Mouse (Mus musculus) neural tube, embryonic 15.5 days (tissue): ENCODE measurements around the gene Zfp385a. TPM values are rescaled to one million over a fixed set of nuclear protein-coding genes. Genes with fewer than 3 reads are reported as not detected.

ENCODE experiments used
- ATAC-seq: fragments of 200-750 bp; cut with Nextera tagmentation; 2 replicates; pipeline ENCODE4 v1.8.0; 2017; ENCODE audit warnings: mild to moderate bottlenecking, moderate TSS enrichment, moderate library complexity; ENCODE audit not compliant: low FRiP score
- H3K27ac ChIP-seq: fragments of 300-500 bp; sonication (generic); replicated peaks from 2 replicates; pipeline ENCODE4 v1.5.1; 2015; ENCODE audit warnings: mild to moderate bottlenecking, inconsistent platforms
- H3K27me3 ChIP-seq: fragments of 300-500 bp; sonication (generic); replicated peaks from 2 replicates; pipeline ENCODE4 v1.6.1; 2015; ENCODE audit warnings: inconsistent platforms
- H3K36me3 ChIP-seq: fragments of 300-500 bp; sonication (generic); 2 replicates; pipeline ENCODE4 v1.6.1; 2015; ENCODE audit warnings: inconsistent platforms
- H3K4me1 ChIP-seq: fragments of 300-500 bp; sonication (generic); 2 replicates; pipeline ENCODE4 v1.6.1; 2015; ENCODE audit warnings: inconsistent platforms
- H3K4me2 ChIP-seq: fragments of 300-500 bp; sonication (generic); 2 replicates; pipeline ENCODE4 v1.6.1; 2015; ENCODE audit warnings: inconsistent platforms, mild to moderate bottlenecking, moderate library complexity
- H3K4me3 ChIP-seq: fragments of 300-500 bp; sonication (generic); replicated peaks from 2 replicates; pipeline ENCODE4 v1.5.1; 2015; ENCODE audit warnings: mild to moderate bottlenecking, inconsistent platforms
- H3K9ac ChIP-seq: fragments of 300-500 bp; sonication (generic); replicated peaks from 2 replicates; pipeline ENCODE4 v1.6.1; 2015; ENCODE audit warnings: mild to moderate bottlenecking, inconsistent platforms
- H3K9me3 ChIP-seq: fragments of 300-500 bp; sonication (generic); replicated peaks from 2 replicates; pipeline ENCODE4 v1.6.1; 2016; ENCODE audit warnings: inconsistent platforms
- WGBS: fragments of 180-500 bp; shearing (Covaris S2); methylation state at CpG from one replicate; pipeline ENCODE4 v1.1.7; 2015; ENCODE audit warnings: mixed read lengths; 5-methylcytosine and 5-hydroxymethylcytosine counted together
- polyA plus RNA-seq: library from polyadenylated mRNA; unstranded; fragments of >200 nt; fragmentation: Nextera tagmentation; extraction: Ambion mirVana; gene quantifications from 2 replicates; pipeline ENCODE4 v1.2.1, GENCODE M21; 2015

Gene Zfp385a
- polyA plus RNA-seq, 1 experiment from 2014 or later, result 19.9 TPM

DNA sequence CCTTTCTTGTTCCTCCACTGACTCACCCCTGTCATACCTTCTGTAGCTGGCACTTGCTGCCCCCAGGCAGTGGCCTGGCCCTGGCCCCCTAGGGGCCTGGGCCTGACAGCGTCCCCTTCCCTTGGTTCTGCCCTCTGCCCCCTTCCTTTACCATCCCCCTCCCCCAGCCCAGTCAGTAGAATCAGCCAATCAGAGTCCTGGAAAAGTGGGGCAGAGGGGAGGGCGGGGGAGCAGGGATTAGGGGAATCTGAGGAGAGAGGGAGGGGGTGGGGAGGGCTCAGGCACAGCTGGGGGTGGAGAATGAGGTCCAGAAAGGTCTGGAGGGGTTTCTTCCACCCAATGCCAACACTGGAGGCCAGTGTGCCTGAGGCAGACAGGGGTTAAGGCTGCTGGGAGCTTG lies 5.7 kb downstream of the Zfp385a start:
- Histone ChIP-seq H3K4me3 (no peak overlapping the region), H3K27me3 (peaks cover 8% of the 10 kb centered on the region), H3K9me3 (no peaks in the 10 kb centered on the region), H3K4me2 (no peak overlapping the region), H3K9ac (no peak overlapping the region), H3K27ac (no peak overlapping the region), H3K4me1 (peaks cover 26% of the 10 kb centered on the region), H3K36me3 (no peaks in the 10 kb centered on the region)
- WGBS, result 8% methylated on average over 2 of the region's 2 CpGs
- no peak for ATAC-seq

DNA sequence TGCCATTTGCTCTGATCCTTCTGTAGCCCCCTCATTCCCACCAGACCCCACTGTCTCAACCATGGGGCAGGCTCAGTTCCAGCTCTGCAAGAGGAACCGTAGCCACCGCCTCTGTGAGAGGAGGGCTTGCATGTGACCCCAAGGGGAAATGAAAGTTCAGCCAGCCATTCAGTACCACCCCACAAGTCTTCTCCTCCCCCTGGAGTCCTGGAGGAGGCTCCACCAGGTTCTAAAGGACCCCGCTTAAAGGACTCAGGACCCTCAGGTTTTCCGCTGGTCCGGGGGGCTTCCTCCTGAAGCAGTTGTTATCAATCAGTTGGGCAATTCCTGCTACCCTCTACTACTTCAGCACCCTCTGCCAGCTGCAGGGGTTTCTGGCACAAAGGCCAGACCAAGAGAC lies 6.2 kb downstream of the Zfp385a start:
- 72% methylated on average over 5 of the region's 5 CpGs for WGBS
- H3K4me2 ChIP-seq, result no peak overlapping the region
- H3K9me3 ChIP-seq, result no peaks in the 10 kb centered on the region
- no peak overlapping the region for H3K27ac ChIP-seq
- no peak for ATAC-seq
- H3K36me3 ChIP-seq, result no peaks in the 10 kb centered on the region
- H3K27me3 ChIP-seq, result peaks cover 8% of the 10 kb centered on the region
- H3K4me1 ChIP-seq, result peaks cover 22% of the 10 kb centered on the region
- no peak overlapping the region for H3K9ac ChIP-seq
- no peak overlapping the region for H3K4me3 ChIP-seq

DNA sequence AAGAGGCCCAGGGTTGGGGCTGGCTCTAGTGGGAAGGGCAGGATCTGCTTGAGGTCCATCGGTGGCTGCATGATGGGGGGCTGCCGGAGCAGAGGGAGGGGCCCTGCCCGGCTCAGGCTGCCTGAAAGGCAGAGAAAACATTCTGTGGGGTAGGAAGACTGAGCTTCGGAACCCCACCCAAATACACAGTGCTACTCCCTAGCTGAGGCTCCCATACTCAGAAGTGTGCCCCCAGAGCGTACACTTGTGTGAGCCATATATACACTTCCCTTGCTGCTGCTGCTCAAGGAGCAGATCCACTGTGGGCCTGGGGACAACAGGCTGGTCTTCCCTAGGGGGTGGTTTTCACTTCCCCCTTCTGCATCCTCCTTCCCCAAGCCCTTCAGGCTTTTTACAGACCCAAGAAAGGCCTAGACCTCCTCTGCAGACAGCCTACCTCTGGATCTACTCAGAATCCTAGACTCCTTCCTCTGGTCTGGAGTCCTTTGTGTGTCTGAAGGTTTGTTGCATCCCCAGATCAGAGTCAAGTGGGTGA lies 6.7 kb downstream of the Zfp385a start:
- no peaks in the 10 kb centered on the region for H3K36me3 ChIP-seq
- H3K4me1 ChIP-seq, result peaks cover 18% of the 10 kb centered on the region
- H3K27me3 ChIP-seq, result peaks cover 4% of the 10 kb centered on the region
- ATAC-seq, result no peak
- no peak overlapping the region for H3K27ac ChIP-seq
- H3K9me3 ChIP-seq, result no peaks in the 10 kb centered on the region
- H3K4me3 ChIP-seq, result no peak overlapping the region
- WGBS, result 67% methylated on average over 5 of the region's 5 CpGs
- no peak overlapping the region for H3K4me2 ChIP-seq
- H3K9ac ChIP-seq, result no peak overlapping the region

DNA sequence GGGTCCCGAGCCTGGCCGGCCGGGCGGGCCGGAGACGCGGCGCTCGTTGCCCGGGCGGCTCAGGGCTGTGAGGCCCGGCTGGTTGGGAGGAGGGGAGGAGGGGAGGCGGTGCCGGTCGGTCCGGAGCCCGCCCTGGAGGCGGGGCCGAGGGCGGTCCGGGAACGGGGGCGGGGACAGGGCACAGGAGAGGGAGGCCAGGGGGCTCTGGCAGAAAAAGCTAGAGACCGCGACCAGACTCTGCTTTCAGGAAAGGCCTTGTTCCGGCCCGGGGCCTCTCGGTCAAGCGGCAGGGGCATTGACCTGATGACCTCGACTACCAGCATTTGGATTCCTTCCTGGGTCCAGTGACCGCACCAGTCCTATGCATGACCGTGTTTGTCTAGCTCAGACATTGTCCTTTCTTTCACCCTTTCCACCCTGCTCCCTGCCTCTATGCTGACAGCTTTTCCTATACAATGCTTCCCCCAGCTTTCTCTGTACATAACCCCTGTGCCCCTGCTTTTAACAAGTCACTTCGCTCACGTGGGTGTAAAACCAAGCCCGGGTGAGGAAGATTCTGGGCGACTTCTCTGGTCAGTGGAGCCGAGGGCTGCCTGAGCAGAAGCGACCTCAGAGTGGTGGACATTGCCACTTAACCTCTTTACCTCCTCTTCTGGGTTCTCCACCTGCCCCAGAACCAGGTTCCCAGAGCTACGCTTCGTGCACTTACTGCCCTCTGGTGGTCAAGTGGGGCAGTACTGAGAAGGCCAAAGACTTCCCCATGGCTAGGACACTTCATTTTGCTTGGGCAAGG lies 16.2 kb downstream of the Zfp385a start:
- H3K4me1 ChIP-seq, result peaks cover 40% of the 10 kb centered on the region
- peak overlapping the region; percentile 69 for H3K27ac ChIP-seq
- H3K4me3 ChIP-seq, result peak overlapping the region; percentile 70
- under 1% methylated on average over 33 of the region's 40 CpGs for WGBS
- H3K4me2 ChIP-seq, result peak overlapping the region; percentile 85
- ATAC-seq, result peak; percentile 97
- no peaks in the 10 kb centered on the region for H3K27me3 ChIP-seq
- peak overlapping the region; percentile 76 for H3K9ac ChIP-seq
- H3K9me3 ChIP-seq, result no peaks in the 10 kb centered on the region
- peaks cover 4% of the 10 kb centered on the region for H3K36me3 ChIP-seq

DNA sequence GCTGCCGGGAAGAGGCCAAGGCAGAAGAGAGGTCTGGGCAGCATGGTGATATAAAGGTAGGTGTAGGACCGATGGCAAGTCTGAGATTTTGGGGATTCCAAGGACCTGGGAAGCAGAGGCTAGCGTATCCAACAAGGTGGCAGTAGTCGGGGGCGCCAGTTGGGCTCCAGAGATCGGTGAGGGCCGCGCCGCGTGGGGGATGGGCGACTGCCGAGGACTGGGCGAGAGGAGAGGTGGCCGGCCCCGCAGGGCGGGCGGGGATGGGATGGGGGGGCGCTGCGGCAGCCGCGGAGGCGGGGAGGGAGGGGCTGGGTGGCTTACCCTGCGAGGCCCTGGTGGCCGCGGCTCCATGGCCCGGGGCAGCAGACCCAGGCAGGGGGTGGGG lies 16.8 kb downstream of the Zfp385a start:
- Histone ChIP-seq H3K9me3 (no peaks in the 10 kb centered on the region), H3K27ac (peak overlapping the region; percentile 69), H3K4me1 (peaks cover 40% of the 10 kb centered on the region), H3K9ac (peak overlapping the region; percentile 76), H3K4me2 (peak overlapping the region; percentile 85), H3K27me3 (no peaks in the 10 kb centered on the region), H3K4me3 (peak overlapping the region; percentile 70), H3K36me3 (peaks cover 10% of the 10 kb centered on the region)
- ATAC-seq, result peak; percentile 71
- under 1% methylated on average over 17 of the region's 26 CpGs for WGBS

DNA sequence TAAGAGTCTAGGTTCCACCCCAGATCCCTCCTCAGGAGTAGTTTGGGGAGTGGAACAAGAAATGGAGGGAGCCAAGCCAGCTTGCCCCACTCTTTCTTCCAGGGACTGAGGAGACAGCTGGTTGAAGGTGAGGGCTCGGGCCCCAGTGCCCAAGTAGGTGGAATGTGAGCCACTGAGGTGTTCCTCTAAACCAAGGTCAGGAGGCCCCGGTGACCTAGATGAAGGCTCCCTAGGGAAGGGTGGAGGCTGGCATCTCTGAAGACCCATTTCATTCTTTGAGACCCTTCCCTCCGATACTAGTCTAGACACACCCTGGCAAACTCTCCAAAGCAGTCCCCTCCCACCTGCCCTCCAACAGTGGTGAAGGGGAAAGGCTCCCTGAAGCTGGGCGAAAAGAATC lies 17.5 kb downstream of the Zfp385a start:
- Histone ChIP-seq H3K36me3 (peaks cover 16% of the 10 kb centered on the region), H3K4me2 (peak overlapping the region; percentile 85), H3K4me3 (peak overlapping the region; percentile 70), H3K27ac (peak overlapping the region; percentile 69; the same call in 1 of the 2 replicates), H3K9me3 (no peaks in the 10 kb centered on the region), H3K27me3 (no peaks in the 10 kb centered on the region), H3K4me1 (peaks cover 40% of the 10 kb centered on the region), H3K9ac (peak overlapping the region; percentile 76)
- WGBS, result 35% methylated on average over 4 of the region's 4 CpGs
- ATAC-seq, result peak; percentile 3; the same call in 1 of the 2 replicates

DNA sequence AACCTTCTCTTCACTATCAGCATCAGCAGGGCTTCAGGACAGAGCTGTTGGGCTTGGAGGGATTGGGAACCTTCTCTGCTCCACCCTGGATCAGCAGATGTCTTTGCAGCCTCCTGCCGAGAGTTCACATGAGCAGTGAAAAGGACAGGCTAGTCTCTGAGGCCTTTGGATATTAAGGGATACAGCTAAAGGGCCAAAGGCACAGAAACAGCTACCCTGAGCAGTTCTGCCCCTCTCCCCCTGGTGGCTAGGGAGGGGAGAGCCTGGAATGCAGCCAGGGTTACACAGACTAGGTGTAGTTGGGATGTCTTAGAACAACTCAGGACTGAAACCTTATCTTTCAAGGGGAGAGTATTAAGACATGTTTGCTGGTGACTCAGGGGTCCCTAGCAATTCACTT lies 18.8 kb downstream of the Zfp385a start:
- H3K4me3 ChIP-seq, result no peak overlapping the region
- ATAC-seq, result no peak
- H3K9me3 ChIP-seq, result no peaks in the 10 kb centered on the region
- no peak overlapping the region for H3K27ac ChIP-seq
- WGBS, result 67% methylated on average over 1 of the region's 1 CpGs
- no peaks in the 10 kb centered on the region for H3K27me3 ChIP-seq
- H3K4me1 ChIP-seq, result peaks cover 46% of the 10 kb centered on the region
- H3K36me3 ChIP-seq, result peaks cover 30% of the 10 kb centered on the region
- no peak overlapping the region for H3K9ac ChIP-seq
- no peak overlapping the region for H3K4me2 ChIP-seq

DNA sequence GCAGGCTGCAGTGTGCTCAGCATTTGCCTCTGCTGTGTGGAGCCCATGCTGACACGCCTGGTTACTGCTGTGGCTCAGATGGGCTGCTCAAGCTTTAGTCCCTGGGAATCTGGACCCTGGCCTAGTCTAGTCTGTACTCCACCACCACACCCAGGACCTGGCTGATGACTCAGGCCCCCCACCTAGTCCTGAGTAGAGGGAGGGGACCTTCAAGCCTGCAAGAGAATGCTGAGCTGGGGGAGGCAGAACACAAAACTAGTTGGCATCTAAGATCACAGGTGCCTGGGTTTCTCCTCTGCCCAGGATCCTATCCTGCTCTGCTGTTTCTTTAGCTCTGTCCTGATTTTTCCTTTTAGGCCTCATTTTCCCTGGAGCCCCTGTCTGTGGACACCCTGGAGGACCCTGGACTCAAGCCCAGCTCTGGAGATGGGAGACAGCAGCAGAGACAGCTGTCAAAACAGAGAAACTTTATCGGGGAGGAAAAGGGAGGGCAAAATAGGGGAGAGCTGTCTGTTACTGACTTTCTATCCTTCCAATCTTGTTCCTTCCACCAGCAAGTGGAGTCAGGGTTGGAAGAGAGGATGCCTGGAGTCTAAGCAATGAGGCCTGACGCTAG lies 21.6 kb downstream of the Zfp385a start:
- H3K9me3 ChIP-seq, result no peaks in the 10 kb centered on the region
- H3K4me1 ChIP-seq, result peaks cover 64% of the 10 kb centered on the region
- no peak overlapping the region; the same call in 1 of the 2 replicates for H3K27ac ChIP-seq
- H3K4me2 ChIP-seq, result no peak overlapping the region
- no peak overlapping the region for H3K4me3 ChIP-seq
- no peak for ATAC-seq
- WGBS, result 72% methylated on average over 3 of the region's 3 CpGs
- H3K27me3 ChIP-seq, result no peaks in the 10 kb centered on the region
- peaks cover 37% of the 10 kb centered on the region for H3K36me3 ChIP-seq
- H3K9ac ChIP-seq, result no peak overlapping the region

DNA sequence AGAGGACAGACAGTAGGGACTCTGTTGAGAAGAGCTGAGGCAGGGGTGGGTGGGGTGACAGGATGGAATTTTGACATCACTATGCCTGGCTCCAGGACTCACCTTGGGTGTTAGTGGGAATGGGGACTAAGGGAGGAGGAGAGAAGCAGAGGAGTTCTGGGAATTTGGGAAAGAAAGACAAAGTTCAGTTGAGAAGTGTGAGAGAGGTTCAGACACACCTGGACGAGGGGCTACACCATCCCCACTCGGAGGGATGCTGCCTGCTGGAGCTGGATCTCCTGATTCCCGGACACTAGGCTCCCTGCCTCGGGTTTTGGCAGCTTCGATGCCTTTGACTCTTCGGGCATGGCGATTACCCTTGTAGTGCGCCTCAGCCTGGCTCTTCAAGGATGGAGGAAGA lies 22.2 kb downstream of the Zfp385a start:
- Histone ChIP-seq H3K27me3 (no peaks in the 10 kb centered on the region), H3K4me2 (no peak overlapping the region), H3K9me3 (no peaks in the 10 kb centered on the region), H3K4me1 (peaks cover 68% of the 10 kb centered on the region), H3K9ac (no peak overlapping the region), H3K27ac (no peak overlapping the region; the same call in 1 of the 2 replicates), H3K36me3 (peaks cover 37% of the 10 kb centered on the region), H3K4me3 (no peak overlapping the region)
- whole genome bisulfite sequencing, result 89% methylated on average over 8 of the region's 8 CpGs
- no peak for ATAC-seq

DNA sequence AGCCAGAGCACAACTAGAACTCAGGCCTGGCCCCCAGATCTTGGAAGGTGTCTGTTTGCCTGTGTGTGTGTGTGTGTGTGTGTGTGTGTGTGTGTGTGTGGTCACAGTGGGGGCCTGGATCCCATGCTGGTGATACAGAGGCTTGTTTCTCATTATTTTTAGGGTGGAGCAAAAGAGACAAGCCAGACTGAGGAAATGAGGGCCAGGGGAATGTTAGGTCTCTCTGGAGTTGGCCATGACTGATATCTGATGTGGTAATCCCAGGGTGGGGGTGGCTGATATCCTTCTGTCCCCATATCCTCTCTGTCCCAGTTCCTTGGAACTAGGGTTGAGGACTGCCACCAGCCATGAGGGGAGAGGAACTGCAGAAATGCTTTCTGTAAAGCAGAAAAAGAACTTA lies 22.8 kb downstream of the Zfp385a start:
- no peaks in the 10 kb centered on the region for H3K27me3 ChIP-seq
- H3K27ac ChIP-seq, result no peak overlapping the region
- peaks cover 62% of the 10 kb centered on the region for H3K4me1 ChIP-seq
- H3K36me3 ChIP-seq, result peaks cover 37% of the 10 kb centered on the region
- no peak overlapping the region for H3K9ac ChIP-seq
- no peak overlapping the region for H3K4me2 ChIP-seq
- ATAC-seq, result no peak
- no peaks in the 10 kb centered on the region for H3K9me3 ChIP-seq
- no peak overlapping the region for H3K4me3 ChIP-seq

DNA sequence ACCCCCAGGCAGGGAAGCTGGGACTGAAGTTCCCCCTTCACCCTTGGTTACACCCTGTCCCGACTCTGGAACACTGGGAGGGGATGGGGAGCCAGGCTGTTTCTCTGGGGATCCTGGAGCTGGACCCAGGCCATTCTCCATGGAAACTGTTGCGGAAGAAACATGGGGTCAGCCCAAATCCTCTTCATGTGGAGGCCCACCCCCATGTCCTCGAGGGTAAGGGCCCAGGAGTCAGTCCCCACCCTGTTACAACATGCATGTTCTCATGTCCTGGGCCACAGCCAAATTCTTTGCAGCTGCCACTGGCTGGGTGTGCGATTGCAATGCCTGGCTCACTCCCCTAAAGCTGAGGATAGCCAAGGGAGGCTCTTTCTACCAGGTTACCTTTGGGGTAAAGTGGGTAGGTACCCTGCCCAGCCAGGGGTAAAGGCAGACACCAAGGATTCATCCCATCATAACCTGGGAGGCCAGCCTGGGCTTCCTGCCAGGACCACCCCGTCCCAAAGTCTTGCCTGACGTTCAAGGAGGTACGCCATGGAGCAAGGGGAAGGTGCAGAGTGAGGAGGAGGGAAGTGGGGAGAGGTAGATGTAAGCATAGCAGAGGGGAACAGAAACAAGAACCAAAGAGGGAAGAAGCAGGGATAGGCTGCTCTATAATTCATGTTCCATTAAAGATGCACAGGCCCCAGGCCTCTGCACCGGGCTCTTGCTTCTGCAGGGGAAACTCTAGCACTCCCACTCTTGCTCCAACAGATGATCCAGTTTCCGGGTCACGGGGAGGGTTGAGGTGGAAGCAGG lies 23.7 kb downstream of the Zfp385a start:
- Histone ChIP-seq H3K27me3 (no peaks in the 10 kb centered on the region), H3K9me3 (no peaks in the 10 kb centered on the region), H3K27ac (peak overlapping the region; percentile 23; the same call in 1 of the 2 replicates), H3K36me3 (peaks cover 37% of the 10 kb centered on the region), H3K4me2 (no peak overlapping the region), H3K4me1 (peaks cover 52% of the 10 kb centered on the region), H3K4me3 (no peak overlapping the region), H3K9ac (no peak overlapping the region)
- ATAC-seq, result no peak
- 78% methylated on average over 10 of the region's 10 CpGs for WGBS
